Mouse (Mus musculus): ENCODE results near the gene Gm11627. TPM values are rescaled to one million over a fixed set of nuclear protein-coding genes. Genes with fewer than 3 reads are reported as not detected.

Gene Gm11627
- total RNA-seq, 2 experiments from 2014 or later, result 2.0 to 2.2 TPM

GRCm38 (mm10) chr11:102604010-102604584 is 24.8 kb upstream of the Gm11627 start, which contains the start of gene Fzd2:
Fzd2 (plus strand) TSS chr11:102604396.
- peak; percentile 95 for DNase-seq
- intact Hi-C loops (cut with DNase I), result no loop called here

- intact Hi-C loops (cut with DNase I), result no loop called here
- peak; percentile 50 for DNase-seq
These were observed 24.2 kb upstream of the Gm11627 start for GRCm38 (mm10) chr11:102603496-102603850.

- DNase-seq, result no peak
- intact Hi-C loops (cut with DNase I), result no loop called here
These were observed 23.7 kb upstream of the Gm11627 start for GRCm38 (mm10) chr11:102602816-102603495.

GRCm38 (mm10) chr11:102599912-102600311 is 20.7 kb upstream of the Gm11627 start:
- intact Hi-C loops (cut with DNase I), result no loop called here

GRCm38 (mm10) chr11:102595341-102595820 is 16.1 kb upstream of the Gm11627 start:
- intact Hi-C loops (cut with DNase I), result no loop called here

More at GRCm38 (mm10) chr11:102599912-102600311, 20.7 kb upstream of the Gm11627 start:
- DNase-seq, result no peak

GRCm38 (mm10) chr11:102587554-102587953 is 8.3 kb upstream of the Gm11627 start:
- intact Hi-C loops (cut with DNase I), result no loop called here
- no peak for DNase-seq

More at GRCm38 (mm10) chr11:102595341-102595820, 16.1 kb upstream of the Gm11627 start:
- DNase-seq, result no peak

GRCm38 (mm10) chr11:102586445-102587130 is 7.3 kb upstream of the Gm11627 start:
- no peak for DNase-seq
- intact Hi-C loops (cut with DNase I), result no loop called here

- no peak for DNase-seq
- intact Hi-C loops (cut with DNase I), result no loop called here
These were observed 3.5 kb upstream of the Gm11627 start for GRCm38 (mm10) chr11:102582736-102583135.

- DNase-seq, result no peak
- intact Hi-C loops (cut with DNase I), result no loop called here
These were observed 2.9 kb upstream of the Gm11627 start for GRCm38 (mm10) chr11:102582016-102582610.

- intact Hi-C loops (cut with DNase I), result no loop called here
- DNase-seq, result peak; percentile 80
These were observed 2.2 kb upstream of the Gm11627 start for GRCm38 (mm10) chr11:102581281-102582015.

- no peak for DNase-seq
- intact Hi-C loops (cut with DNase I), result no loop called here
These were observed 721 bp upstream of the Gm11627 start for GRCm38 (mm10) chr11:102580034-102580330.

GRCm38 (mm10) chr11:102578341-102579118 is 731 bp downstream of the Gm11627 start:
- intact Hi-C loops (cut with DNase I), result no loop called here
- DNase-seq, result peak; percentile 76

GRCm38 (mm10) chr11:102576050-102576754 is 3.1 kb downstream of the Gm11627 start:
- intact Hi-C loops (cut with DNase I), result no loop called here
- no peak for DNase-seq

GRCm38 (mm10) chr11:102575034-102575433 is 4.2 kb downstream of the Gm11627 start:
- no peak for DNase-seq
- intact Hi-C loops (cut with DNase I), result no loop called here

- intact Hi-C loops (cut with DNase I), result loop anchor here (2.0 kb wide), 1 partner anchor 78 kb away; no protein-coding TSS in a partner anchor
- peak; percentile 92 for DNase-seq
These were observed 6.2 kb downstream of the Gm11627 start for GRCm38 (mm10) chr11:102572866-102573663.

- intact Hi-C loops (cut with DNase I), result no loop called here
- DNase-seq, result no peak
These were observed 10.4 kb downstream of the Gm11627 start for GRCm38 (mm10) chr11:102568756-102569377.

GRCm38 (mm10) chr11:102568191-102568590 is 11.1 kb downstream of the Gm11627 start:
- DNase-seq, result no peak
- intact Hi-C loops (cut with DNase I), result no loop called here

GRCm38 (mm10) chr11:102567723-102568122 is 11.5 kb downstream of the Gm11627 start:
- no peak for DNase-seq
- intact Hi-C loops (cut with DNase I), result no loop called here
